Mouse (Mus musculus) embryonic fibroblast, embryonic 13.5 days (primary cell): ENCODE results near the gene E330034G19Rik.

ENCODE experiments used
- CTCF ChIP-seq: IDR thresholded peaks from 2 replicates; pipeline ENCODE4 v1.5.1; 2011; ENCODE audit warnings: mild to moderate bottlenecking, control low read depth, low read length, moderate library complexity, borderline replicate concordance; ENCODE audit not compliant: insufficient read depth
- POLR2A ChIP-seq: IDR thresholded peaks from 2 replicates; pipeline ENCODE4 v1.6.1; 2011; ENCODE audit warnings: low read depth, mild to moderate bottlenecking, control low read depth, low read length, moderate library complexity

- TF ChIP-seq CTCF: no peak
- peak; percentile 33; the same call in 1 of the 2 replicates for TF ChIP-seq POLR2A
Measured at GRCm38 (mm10) chr14:24245177-24246081, 47.6 kb upstream of the E330034G19Rik start, which contains the start of gene Dlg5.
